Mouse (Mus musculus): ENCODE results near the gene Cyren. TPM values are rescaled to one million over a fixed set of nuclear protein-coding genes. Genes with fewer than 3 reads are reported as not detected.

The Cyren gene
- total RNA-seq, 2 experiments from 2014 or later, result 5.9 to 7.5 TPM

DNA sequence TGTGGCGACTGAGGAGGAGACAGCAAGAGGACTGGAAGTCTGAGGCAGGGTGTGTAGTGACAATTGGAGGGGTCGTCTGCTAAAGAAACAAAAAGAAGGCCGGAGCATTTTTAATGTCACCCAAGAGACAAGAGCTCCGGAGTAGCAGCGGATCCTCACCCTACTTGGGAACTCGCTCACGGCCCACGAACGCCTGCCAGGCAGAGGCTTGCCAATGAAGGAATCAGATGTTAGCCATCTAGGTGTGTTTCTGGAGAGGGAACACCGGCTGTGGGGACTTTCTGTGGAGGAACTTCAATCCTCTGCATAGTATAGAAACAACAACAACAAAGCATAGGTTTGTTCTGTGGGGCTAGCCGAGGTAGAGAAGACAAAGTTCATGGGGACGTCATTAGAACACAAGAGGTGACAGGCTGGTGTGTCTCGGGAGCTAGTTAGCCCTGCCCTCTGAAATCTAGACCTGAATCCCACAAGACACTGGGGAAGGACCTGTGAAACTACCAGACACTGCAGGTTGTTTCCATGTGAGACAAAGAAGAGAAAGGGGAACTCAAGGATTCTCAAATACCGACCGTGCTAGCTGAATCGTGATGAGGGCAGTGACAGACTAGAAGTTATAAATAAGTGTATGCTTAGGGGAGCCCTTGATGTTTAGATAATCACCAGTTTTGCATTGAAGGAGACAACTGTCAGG lies 10.4 kb downstream of the Cyren start:
- no peak for DNase-seq

DNA sequence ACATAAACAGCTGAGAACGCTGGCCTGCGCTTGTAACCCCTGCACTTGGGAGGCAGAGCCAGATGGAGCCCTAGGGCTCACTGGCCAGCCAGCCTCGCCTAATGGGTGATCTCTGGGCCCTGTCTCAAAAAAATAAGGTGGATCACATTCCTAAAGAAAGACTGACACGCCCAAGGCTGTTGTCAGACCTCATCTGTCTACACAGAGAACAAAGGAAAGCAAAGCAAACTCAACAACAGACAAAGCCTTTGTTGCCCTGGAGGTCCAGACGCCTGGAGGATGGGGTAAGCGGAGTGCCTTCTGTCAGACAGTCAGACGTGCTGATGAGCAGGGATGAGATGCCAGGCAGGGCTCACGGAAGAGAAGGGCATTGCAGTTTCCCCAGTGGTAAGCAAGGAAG lies 11.1 kb downstream of the Cyren start:
- no peak for DNase-seq

DNA sequence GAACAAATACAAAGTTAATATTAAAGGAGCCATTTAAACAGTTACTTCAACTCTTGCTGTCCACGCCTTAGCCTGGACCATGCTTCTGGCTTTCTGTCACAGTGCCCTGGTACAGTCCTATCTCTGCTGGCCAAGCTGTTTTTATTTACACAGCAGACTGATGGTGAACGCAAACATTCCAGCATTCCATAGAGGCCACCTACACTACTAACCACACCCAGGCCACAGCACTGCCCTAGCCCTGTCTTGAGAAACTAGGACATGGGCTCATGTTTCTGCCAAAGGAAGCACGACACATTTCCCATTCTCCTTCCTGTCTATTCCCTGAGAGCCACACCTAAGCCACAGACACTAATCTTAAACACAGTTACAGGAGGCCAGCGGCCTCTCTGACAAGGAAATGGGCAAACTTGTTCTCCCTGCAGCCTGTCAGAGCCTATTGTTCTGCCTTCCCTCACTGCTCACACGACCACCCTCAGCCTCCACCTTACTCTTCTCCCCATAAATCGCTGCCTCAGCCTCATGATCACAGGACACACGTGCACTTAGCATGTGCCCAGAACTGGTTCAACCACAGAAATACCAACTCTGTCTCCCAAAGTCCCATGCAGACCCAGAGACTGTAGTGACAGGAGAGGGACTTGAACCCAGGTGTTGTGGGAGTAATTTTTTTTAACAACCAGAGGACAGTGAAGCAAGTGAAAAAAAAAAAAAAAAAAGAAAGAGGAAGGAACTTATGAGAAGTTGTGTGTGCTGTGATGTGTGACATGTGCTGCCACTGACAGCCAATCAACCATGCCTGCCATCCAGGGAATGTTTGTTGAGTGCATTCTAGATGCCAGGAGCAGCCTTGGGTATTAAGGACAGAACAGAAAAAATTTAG lies 11.9 kb downstream of the Cyren start:
- no peak for DNase-seq

DNA sequence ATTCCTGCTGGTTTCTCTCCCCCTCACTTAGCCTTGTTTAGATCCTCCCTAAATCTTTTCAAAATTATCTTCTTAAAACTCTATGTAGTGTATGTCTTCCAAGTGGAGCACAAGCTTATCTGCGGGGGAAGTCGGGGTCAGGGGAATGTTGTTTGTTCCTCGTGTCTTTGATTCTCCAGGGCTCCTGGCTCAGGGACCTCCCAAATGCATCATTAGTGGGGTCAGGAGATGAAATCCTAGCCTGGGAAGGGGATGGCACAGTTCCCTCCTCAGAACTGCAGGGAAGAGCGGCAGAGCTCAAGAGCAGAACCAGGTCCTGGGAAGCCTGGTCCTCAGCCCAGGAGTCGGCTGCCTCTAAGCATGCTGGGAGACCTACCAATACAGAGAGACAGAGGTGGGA lies 12.6 kb downstream of the Cyren start:
- DNase-seq, result no peak

DNA sequence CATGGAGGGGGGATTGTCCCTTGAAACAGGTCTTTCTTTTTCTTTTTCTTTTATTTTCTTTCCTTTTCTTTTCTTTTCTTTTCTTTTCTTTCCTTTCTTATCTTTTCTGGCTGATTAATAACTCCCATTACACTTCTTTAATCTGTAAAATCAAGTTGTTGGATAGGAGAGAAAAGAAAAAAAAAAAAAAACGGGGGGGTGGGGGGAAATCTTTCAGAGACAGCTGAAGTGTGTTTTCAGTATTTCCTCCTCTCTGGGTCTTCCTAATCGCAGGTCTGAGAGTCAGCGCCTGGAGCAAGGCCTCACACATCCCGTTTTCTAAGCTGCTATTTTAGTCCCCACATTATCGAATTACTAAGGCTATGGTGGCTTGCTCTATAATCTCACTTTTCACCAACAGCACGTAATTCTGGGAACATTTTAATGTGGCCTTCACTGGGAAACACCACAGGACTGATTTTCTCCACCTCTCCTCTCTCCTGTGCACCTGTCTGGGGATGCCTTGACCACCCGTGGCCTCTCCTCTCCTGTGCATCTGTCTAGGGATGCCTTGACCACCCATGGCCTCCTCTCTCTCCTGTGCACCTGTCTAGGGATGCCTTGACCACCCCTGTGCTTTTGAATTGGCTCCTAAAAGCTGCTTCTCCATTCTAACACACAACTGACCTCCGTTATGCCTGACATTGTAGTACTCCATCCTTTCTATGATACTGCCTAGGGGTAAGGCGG lies 13.9 kb downstream of the Cyren start:
- DNase-seq, result no peak

DNA sequence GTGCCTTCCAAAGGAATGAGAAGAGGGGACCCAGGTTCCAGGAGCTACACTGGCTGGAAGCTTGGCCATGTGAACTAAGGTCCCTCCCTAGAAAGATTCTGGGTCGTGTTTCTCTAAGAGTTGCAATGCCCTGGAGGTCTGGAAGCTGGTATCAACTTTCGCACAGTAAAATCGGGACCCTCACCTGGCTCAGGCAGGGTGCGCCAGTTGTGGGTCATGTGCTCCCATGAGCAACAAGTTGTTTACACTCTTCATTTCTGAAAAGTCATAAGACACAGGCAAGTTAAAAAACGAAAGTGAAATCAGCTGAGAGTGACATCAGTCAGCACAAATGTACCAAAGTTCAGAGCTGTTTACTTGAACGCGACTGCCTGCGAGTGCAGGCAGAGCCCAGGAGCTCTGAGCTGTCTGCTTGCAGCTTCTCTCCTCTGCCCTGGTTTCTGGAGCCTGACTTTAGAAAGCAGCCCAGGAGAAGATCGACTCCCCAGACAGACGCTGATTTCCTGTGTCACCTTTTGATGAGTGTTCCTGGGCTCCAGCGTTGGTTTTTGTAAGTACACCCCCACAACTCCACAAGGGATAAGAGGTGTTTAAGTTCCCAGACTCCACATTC lies 15.0 kb downstream of the Cyren start, which contains the start of gene Tmem140:
Gene Tmem140, plus strand, starts transcription at position 356 of the 613 bp plus-strand sequence.
- no peak for DNase-seq

DNA sequence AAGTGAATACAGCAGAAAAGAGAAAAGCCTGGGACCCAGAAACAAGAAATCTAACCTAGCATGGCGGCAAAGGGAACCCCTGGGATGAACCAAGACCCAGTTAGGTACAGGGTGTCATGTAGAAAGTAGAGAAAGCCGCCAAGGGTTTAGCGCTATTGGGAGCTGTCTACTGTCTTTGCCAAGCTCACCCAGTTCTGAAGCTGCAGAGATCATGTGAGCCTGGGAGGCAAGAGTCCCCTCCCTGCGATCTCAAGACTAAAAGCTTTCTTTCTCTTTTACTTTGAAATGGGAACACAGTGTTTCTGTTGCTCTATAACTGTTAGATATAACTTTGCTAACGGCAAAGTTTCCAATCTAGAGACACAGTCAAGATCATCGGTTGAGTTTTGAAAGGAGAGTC lies 15.5 kb downstream of the Cyren start:
- no peak for DNase-seq

DNA sequence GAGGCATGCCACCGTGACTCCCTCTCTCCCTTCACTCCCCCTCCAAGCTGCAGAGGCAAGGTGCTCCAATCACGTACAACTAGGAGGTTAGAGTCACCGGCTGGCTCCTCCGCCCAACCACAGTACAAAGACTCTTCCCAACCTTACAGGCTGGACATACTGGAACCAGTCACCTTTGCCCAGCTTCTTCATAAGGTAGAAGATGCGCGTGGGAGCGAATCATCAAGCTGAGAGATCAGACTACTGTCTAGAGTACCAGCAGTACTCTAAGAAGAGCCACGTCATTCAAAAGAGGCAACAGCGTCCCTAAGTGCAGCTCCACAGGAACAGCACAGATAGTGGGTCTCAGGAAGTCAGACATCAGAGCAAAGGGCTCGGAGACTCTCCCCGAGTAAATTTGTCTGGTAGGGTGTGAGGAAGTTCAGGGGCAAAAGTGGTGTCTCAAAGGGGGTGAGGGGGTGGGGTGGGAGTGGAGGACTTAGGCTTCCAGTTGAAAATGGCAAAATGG lies 16.3 kb downstream of the Cyren start:
- DNase-seq, result no peak

DNA sequence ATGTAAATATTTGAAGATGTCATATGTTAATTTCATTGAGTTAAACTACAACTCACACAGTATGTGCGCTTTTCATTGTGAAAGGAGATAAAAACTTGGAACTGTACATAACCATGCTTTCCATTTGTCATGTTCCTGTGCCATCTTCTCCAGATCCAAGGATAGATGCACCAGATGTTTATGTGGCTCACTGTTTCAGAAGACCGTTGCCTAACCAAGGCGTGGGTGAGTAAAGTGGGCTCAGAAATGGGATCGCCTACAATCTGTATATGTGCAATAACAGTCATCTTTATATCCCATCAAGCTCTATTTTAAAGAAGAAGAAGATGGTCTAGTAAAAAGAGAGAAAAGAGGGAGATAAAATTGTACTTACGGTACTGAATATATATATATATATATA lies 45.5 kb downstream of the Cyren start:
- DNase-seq, result no peak

DNA sequence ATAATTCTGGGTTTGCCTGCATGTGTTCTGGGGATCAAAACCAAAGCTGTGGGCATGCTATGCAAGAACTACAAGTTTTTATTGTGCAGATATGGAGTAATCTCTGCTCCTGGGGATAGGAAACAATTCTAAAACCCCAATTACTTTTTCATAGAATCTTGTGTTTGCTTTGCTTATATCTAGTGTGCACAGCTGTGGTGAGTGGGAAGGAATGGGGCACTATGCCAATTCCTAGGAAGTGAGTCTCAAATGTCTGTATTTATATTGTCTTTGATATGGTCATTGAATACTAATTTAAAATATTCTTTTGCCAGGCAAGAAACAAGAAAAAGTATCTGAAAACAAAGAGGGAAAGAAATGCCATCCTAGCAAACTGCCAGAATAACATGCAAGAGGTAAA lies 53.5 kb downstream of the Cyren start:
- peak in 1 of 2 experiments; percentile 8 for DNase-seq

Other genes starting within 250 kb of the Cyren start
- gene Agbl3, start 97.6 kb downstream of the Cyren start, total RNA-seq (2021), result 10 to 100 TPM; 13.7 to 13.8 TPM
- 1 to 10 TPM; 1.8 to 2.4 TPM for gene Tmem140, start 14.9 kb downstream of the Cyren start, total RNA-seq (2021)
- 10 to 100 TPM; 35.1 to 36.5 TPM for gene Wdr91, start 32.8 kb upstream of the Cyren start, total RNA-seq (2021)
- not detected for gene Stra8, start 42.1 kb upstream of the Cyren start, total RNA-seq (2021)
- 1 to 10 TPM in 1 of 2 experiments, under 1 TPM in 1; 0.88 to 1.1 TPM for gene Slc23a4, start 110.3 kb upstream of the Cyren start, total RNA-seq (2021)